Mouse (Mus musculus): Measurements from ENCODE around the gene Flna. TPM values are rescaled to one million over a fixed set of nuclear protein-coding genes. Genes with fewer than 3 reads are reported as not detected.

Flna gene
- 226 and 234 TPM in 2 replicates for polyA plus RNA-seq (2015; fragmentation: Nextera tagmentation; extraction: Ambion mirVana)

GRCm38 (mm10) chrX:74249615-74250014 lies at the start of gene Flna:
Gene Flna, minus strand, starts transcription at chrX:74249820.
- Histone ChIP-seq H3K4me2 (replicated peaks) (peak within 1 kb of the TSS; percentile 59), H3K9ac (peak within 1 kb of the TSS; percentile 26; the same call in 1 of the 2 replicates), H3K27me3 (no peaks in the 10 kb centered on the region), H3K4me1 (0 out of 2 replicates have a peak, but pooled peaks cover 5% of the 10 kb centered on the region), H3K27ac (replicated peaks) (peak within 1 kb of the TSS; percentile 72), H3K9me3 (replicated peaks) (no peaks in the 10 kb centered on the region), H3K36me3 (no peaks in the 10 kb centered on the region), H3K4me3 (replicated peaks) (peak within 1 kb of the TSS; percentile 46)
- no peak for ATAC-seq (ENCODE audit: insufficient number of reproducible peaks, low FRiP score, low TSS enrichment, low read depth)
- 15% methylated on average over 38 of the region's 38 CpGs for WGBS

GRCm38 (mm10) chrX:74298348-74298747 lies 48.7 kb upstream of the Flna start:
- no peak overlapping the region for H3K4me2 ChIP-seq (replicated peaks)
- H3K4me1 ChIP-seq, result no peaks in the 10 kb centered on the region
- no peak overlapping the region for H3K9ac ChIP-seq
- peaks cover 13% of the 10 kb centered on the region; the same call in 1 of the 2 replicates for H3K36me3 ChIP-seq
- no peaks in the 10 kb centered on the region for H3K27me3 ChIP-seq
- H3K4me3 ChIP-seq (replicated peaks), result no peak overlapping the region
- WGBS, result 72% methylated on average over 1 of the region's 1 CpGs
- H3K27ac ChIP-seq (replicated peaks), result no peak overlapping the region
- H3K9me3 ChIP-seq (replicated peaks), result no peaks in the 10 kb centered on the region
- no peak for ATAC-seq (ENCODE audit: insufficient number of reproducible peaks, low FRiP score, low TSS enrichment, low read depth)

- Histone ChIP-seq H3K9me3 (replicated peaks) (no peaks in the 10 kb centered on the region), H3K9ac (peak within 1 kb of the TSS; percentile 54), H3K27ac (replicated peaks) (peak within 1 kb of the TSS; percentile 68), H3K4me1 (no peaks in the 10 kb centered on the region), H3K27me3 (no peaks in the 10 kb centered on the region), H3K36me3 (peaks cover 1% of the 10 kb centered on the region; the same call in 1 of the 2 replicates), H3K4me2 (replicated peaks) (peak within 1 kb of the TSS; percentile 53), H3K4me3 (replicated peaks) (peak within 1 kb of the TSS; percentile 63)
- peak; percentile 98 for ATAC-seq (ENCODE audit: insufficient number of reproducible peaks, low FRiP score, low TSS enrichment, low read depth)
- 17% methylated on average over 37 of the region's 37 CpGs for WGBS
Measured at GRCm38 (mm10) chrX:74296538-74297448, 47.2 kb upstream of the Flna start, which contains the start of gene Atp6ap1. Gene Atp6ap1, plus strand, starts transcription at chrX:74297097.

- H3K27me3 ChIP-seq, result no peaks in the 10 kb centered on the region
- WGBS, result 83% methylated on average over 4 of the region's 4 CpGs
- H3K4me2 ChIP-seq (replicated peaks), result no peak overlapping the region
- no peak for ATAC-seq (ENCODE audit: insufficient number of reproducible peaks, low FRiP score, low TSS enrichment, low read depth)
- H3K27ac ChIP-seq (replicated peaks), result no peak overlapping the region
- no peaks in the 10 kb centered on the region for H3K36me3 ChIP-seq
- H3K9me3 ChIP-seq (replicated peaks), result no peaks in the 10 kb centered on the region
- H3K9ac ChIP-seq, result no peak overlapping the region
- H3K4me3 ChIP-seq (replicated peaks), result no peak overlapping the region
- H3K4me1 ChIP-seq, result no peaks in the 10 kb centered on the region
Measured at GRCm38 (mm10) chrX:74293431-74293830, 43.8 kb upstream of the Flna start.

- H3K4me2 ChIP-seq (replicated peaks), result peak overlapping the region; percentile 62
- peak overlapping the region; percentile 91 for H3K27ac ChIP-seq (replicated peaks)
- H3K4me3 ChIP-seq (replicated peaks), result peak overlapping the region; percentile 59
- no peaks in the 10 kb centered on the region for H3K9me3 ChIP-seq (replicated peaks)
- 35% methylated on average over 5 of the region's 5 CpGs for WGBS
- H3K36me3 ChIP-seq, result 0 out of 2 replicates have a peak, but pooled peaks cover 3% of the 10 kb centered on the region
- no peak for ATAC-seq (ENCODE audit: insufficient number of reproducible peaks, low FRiP score, low TSS enrichment, low read depth)
- peaks cover 7% of the 10 kb centered on the region; the same call in 1 of the 2 replicates for H3K4me1 ChIP-seq
- peak overlapping the region; percentile 57 for H3K9ac ChIP-seq
- no peaks in the 10 kb centered on the region for H3K27me3 ChIP-seq
Measured at GRCm38 (mm10) chrX:74283092-74283437, 33.4 kb upstream of the Flna start.

- Histone ChIP-seq H3K4me3 (replicated peaks) (peak overlapping the region; percentile 59), H3K4me1 (peaks cover 7% of the 10 kb centered on the region; the same call in 1 of the 2 replicates), H3K9ac (peak overlapping the region; percentile 57), H3K36me3 (no peaks in the 10 kb centered on the region), H3K27ac (replicated peaks) (peak overlapping the region; percentile 91), H3K9me3 (replicated peaks) (no peaks in the 10 kb centered on the region), H3K4me2 (replicated peaks) (peak overlapping the region; percentile 62), H3K27me3 (no peaks in the 10 kb centered on the region)
- peak; percentile 76 for ATAC-seq (ENCODE audit: insufficient number of reproducible peaks, low FRiP score, low TSS enrichment, low read depth)
- whole genome bisulfite sequencing, result 20% methylated on average over 39 of the region's 39 CpGs
Measured at GRCm38 (mm10) chrX:74282395-74283091, 32.9 kb upstream of the Flna start.

- H3K27ac ChIP-seq (replicated peaks), result peak within 1 kb of the TSS; percentile 91
- no peaks in the 10 kb centered on the region for H3K9me3 ChIP-seq (replicated peaks)
- peak within 1 kb of the TSS; percentile 62 for H3K4me2 ChIP-seq (replicated peaks)
- ATAC-seq (ENCODE audit: insufficient number of reproducible peaks, low FRiP score, low TSS enrichment, low read depth), result peak; percentile 91
- no peaks in the 10 kb centered on the region for H3K27me3 ChIP-seq
- H3K4me3 ChIP-seq (replicated peaks), result peak within 1 kb of the TSS; percentile 59
- peaks cover 7% of the 10 kb centered on the region; the same call in 1 of the 2 replicates for H3K4me1 ChIP-seq
- WGBS, result 12% methylated on average over 16 of the region's 16 CpGs
- H3K36me3 ChIP-seq, result no peaks in the 10 kb centered on the region
- peak within 1 kb of the TSS; percentile 57 for H3K9ac ChIP-seq
Measured at GRCm38 (mm10) chrX:74281732-74282394, 32.2 kb upstream of the Flna start, which contains the start of the genes Taz and Dnase1l1. Gene Taz, plus strand, starts transcription at chrX:74281912. Gene Dnase1l1, minus strand, starts transcription at chrX:74282337.

- H3K36me3 ChIP-seq, result no peaks in the 10 kb centered on the region
- H3K4me1 ChIP-seq, result peaks cover 7% of the 10 kb centered on the region; the same call in 1 of the 2 replicates
- 11% methylated on average over 14 of the region's 14 CpGs for WGBS
- H3K9ac ChIP-seq, result no peak overlapping the region; the same call in 1 of the 2 replicates
- H3K27ac ChIP-seq (replicated peaks), result peak overlapping the region; percentile 91
- peak overlapping the region; percentile 59 for H3K4me3 ChIP-seq (replicated peaks)
- no peaks in the 10 kb centered on the region for H3K9me3 ChIP-seq (replicated peaks)
- ATAC-seq (ENCODE audit: insufficient number of reproducible peaks, low FRiP score, low TSS enrichment, low read depth), result peak; percentile 23; the same call in 1 of the 2 replicates
- H3K4me2 ChIP-seq (replicated peaks), result peak overlapping the region; percentile 62
- H3K27me3 ChIP-seq, result no peaks in the 10 kb centered on the region
Measured at GRCm38 (mm10) chrX:74281041-74281731, 31.6 kb upstream of the Flna start.

GRCm38 (mm10) chrX:74277916-74278315 lies 28.3 kb upstream of the Flna start:
- H3K9ac ChIP-seq, result no peak overlapping the region
- 0 out of 2 replicates have a peak, but pooled peaks cover 2% of the 10 kb centered on the region for H3K4me1 ChIP-seq
- H3K4me3 ChIP-seq (replicated peaks), result no peak overlapping the region
- H3K4me2 ChIP-seq (replicated peaks), result no peak overlapping the region
- H3K27me3 ChIP-seq, result no peaks in the 10 kb centered on the region
- H3K36me3 ChIP-seq, result 0 out of 2 replicates have a peak, but pooled peaks cover 5% of the 10 kb centered on the region
- no peaks in the 10 kb centered on the region for H3K9me3 ChIP-seq (replicated peaks)
- ATAC-seq (ENCODE audit: insufficient number of reproducible peaks, low FRiP score, low TSS enrichment, low read depth), result no peak
- WGBS, result 73% methylated on average over 8 of the region's 8 CpGs
- H3K27ac ChIP-seq (replicated peaks), result no peak overlapping the region

Measured in embryonic facial prominence, embryonic 15.5 days (tissue).